Mouse (Mus musculus) thymus, postnatal 4 days (tissue): ENCODE results near the gene Vegfa.
"Not testable (repeated sequence)": the region's sequence is repeated elsewhere in the genome, so short reads cannot be mapped to it uniquely, and the experiment has no call there.

ENCODE experiments used
- DNase-seq: peaks from one replicate; pipeline ENCODE4 v3.0.0; 2021

Vegfa gene

GRCm38 (mm10) chr17:45986915-45987314 lies 45.3 kb downstream of the Vegfa start:
- DNase-seq: no peak

GRCm38 (mm10) chr17:45986374-45986773 lies 45.8 kb downstream of the Vegfa start:
- no peak for DNase-seq

DNA sequence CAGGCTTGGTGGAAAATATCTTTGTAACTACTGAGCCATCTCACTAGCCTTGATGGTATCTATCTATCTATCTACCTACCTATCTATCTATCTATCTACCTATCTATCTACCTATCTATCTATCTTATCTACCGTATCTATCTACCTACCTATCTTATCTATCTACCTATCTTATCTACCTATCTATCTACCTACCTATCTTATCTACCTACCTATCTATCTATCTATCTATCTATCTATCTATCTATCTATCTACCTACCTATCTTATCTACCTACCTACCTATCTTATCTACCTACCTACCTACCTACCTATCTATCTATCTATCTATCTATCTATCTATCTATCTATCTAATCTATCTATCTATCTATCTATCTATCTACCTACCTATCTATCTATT lies 49.0 kb downstream of the Vegfa start:
- not testable (repeated sequence) for DNase-seq

GRCm38 (mm10) chr17:45981841-45982240 lies 50.3 kb downstream of the Vegfa start:
- DNase-seq: no peak

DNA sequence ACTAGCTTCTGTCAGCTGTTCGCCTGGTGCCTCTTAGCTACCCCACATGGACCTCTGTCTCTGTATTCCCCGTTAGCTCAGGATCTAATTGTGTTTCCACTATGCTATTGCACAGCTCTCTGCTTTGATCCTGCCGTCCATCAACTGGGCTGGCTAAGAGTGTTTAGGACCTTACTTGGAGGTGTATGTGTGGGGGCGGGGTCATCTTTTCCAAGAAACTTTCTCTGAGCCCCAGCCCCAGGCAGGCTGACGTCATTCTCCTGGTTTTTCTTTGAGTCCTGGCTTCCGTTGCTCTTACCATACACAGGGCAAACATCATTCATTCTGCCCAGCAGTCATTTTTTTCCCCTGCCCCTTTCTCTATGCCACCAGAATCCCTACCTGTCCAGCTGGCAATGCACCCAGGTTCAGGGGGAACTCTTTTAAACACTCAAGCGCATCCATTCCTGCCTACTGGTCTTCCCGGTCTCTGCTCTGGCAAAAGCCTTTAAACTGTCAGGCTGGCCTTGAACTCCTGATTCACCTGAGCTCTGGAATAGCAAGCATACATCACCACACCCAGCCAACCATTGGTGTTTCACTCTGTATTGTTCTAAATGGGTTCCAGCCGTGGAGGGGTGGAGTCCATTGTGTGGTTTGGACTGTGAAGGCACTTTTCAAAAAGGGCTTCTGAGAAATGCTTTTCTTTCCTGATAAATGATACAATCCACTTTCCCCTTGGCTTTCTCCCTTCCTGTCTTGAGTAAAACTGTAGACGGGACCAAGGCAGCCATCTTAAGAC lies 53.0 kb downstream of the Vegfa start:
- no peak for DNase-seq

- DNase-seq: peak; percentile 62
Observed at GRCm38 (mm10) chr17:45974461-45974860, 57.7 kb downstream of the Vegfa start.

GRCm38 (mm10) chr17:45973214-45973613 lies 59.0 kb downstream of the Vegfa start:
- DNase-seq: no peak

DNA sequence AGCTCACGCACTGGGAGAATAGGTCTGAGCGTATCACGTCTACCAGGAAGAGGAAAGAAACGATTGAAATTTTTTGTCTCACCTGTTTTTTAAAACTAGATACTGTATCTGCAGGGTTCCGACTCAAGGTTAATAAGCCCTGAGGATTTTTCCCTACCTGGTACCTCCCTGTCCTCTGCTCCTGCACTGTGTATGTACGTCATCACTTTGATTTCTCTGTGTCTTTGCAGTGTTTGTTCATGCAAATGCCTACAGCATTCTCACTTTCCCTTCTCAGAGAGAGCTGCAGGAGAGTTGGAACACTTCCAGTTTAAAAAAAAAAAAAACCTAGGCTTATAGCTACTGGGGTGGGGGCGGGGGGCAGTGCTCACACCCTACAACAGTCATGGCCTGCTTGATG lies 59.8 kb downstream of the Vegfa start:
- DNase-seq: no peak

- no peak for DNase-seq
Observed at GRCm38 (mm10) chr17:45971800-45972199, 60.4 kb downstream of the Vegfa start.

- no peak for DNase-seq
Observed at GRCm38 (mm10) chr17:45970741-45971550, 61.2 kb downstream of the Vegfa start.

- no peak for DNase-seq
Observed at GRCm38 (mm10) chr17:45969596-45969995, 62.6 kb downstream of the Vegfa start.

DNA sequence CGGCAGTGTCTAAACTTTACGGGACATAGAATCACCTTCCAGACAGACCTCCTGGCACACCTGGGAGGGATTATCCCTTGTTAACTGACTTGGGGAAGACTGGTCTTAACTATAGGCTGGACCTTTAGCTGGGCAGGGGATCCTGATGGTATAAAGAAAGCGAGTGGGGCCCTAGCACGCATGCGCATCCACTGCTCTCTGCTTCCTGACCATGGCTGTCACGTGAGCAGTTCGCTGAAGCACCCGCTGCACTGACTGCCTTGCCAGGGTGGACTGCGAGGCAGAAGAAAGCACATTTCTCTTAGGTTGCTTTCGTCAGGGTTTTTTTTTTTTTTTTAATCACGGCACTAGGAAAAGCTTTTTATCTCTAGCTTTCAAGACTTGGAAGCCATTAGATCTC lies 63.8 kb downstream of the Vegfa start:
- no peak for DNase-seq
